Mouse (Mus musculus) ES-Bruce4 (cell line): Measurements from ENCODE around the gene Rela. TPM values are rescaled to one million over a fixed set of nuclear protein-coding genes. Genes with fewer than 3 reads are reported as not detected.
A peak's percentile ranks its signal among the peaks of the same experiment; 100 is the strongest.

Experiments
- H3K27ac ChIP-seq: 2 replicates; pipeline ENCODE4 v1.5.1; 2012; ENCODE audit warnings: low read length, inconsistent platforms; ENCODE audit not compliant: insufficient read depth
- H3K27me3 ChIP-seq: 2 replicates; pipeline ENCODE4 v1.6.1; 2012; ENCODE audit warnings: mild to moderate bottlenecking, low read length, inconsistent platforms; ENCODE audit not compliant: control insufficient read depth, poor library complexity, insufficient read depth, severe bottlenecking
- H3K36me3 ChIP-seq: 2 replicates; pipeline ENCODE4 v1.6.1; 2012; ENCODE audit warnings: inconsistent platforms, mild to moderate bottlenecking, low read length, moderate library complexity; ENCODE audit not compliant: control insufficient read depth, poor library complexity, insufficient read depth, severe bottlenecking
- H3K4me1 ChIP-seq: one replicate; pipeline ENCODE4 v1.8.1; 2011; ENCODE audit warnings: low read length; ENCODE audit not compliant: control insufficient read depth, insufficient read depth
- H3K4me3 ChIP-seq: 2 replicates; pipeline ENCODE4 v1.5.1; 2011; ENCODE audit warnings: low read depth, mild to moderate bottlenecking, low read length
- H3K9ac ChIP-seq: 2 replicates; pipeline ENCODE4 v1.6.1; 2012; ENCODE audit warnings: low read depth, mild to moderate bottlenecking, inconsistent platforms; ENCODE audit not compliant: poor library complexity, severe bottlenecking
- H3K9me3 ChIP-seq: replicated peaks from 2 replicates; pipeline ENCODE4 v1.6.1; 2012; ENCODE audit warnings: mild to moderate bottlenecking, low read length, inconsistent platforms; ENCODE audit not compliant: control insufficient read depth, poor library complexity, insufficient read depth, severe bottlenecking
- CTCF ChIP-seq: IDR thresholded peaks from one replicate; pipeline ENCODE4 v1.8.1; 2011; ENCODE audit warnings: low read depth, low read length
- EP300 ChIP-seq: IDR thresholded peaks from 2 replicates; pipeline ENCODE4 v1.6.1; 2011; ENCODE audit warnings: low read depth, low read length; ENCODE audit not compliant: insufficient read depth
- POLR2A ChIP-seq: IDR thresholded peaks from one replicate; pipeline ENCODE4 v1.8.1; 2011; ENCODE audit warnings: low read length; ENCODE audit not compliant: insufficient read depth
- polyA plus RNA-seq: library from polyadenylated mRNA; stranded (reverse); fragments of >200 nt; gene quantifications from 2 replicates; pipeline ENCODE4 v1.2.4, GENCODE M21; 2011; ENCODE audit warnings: low read depth; ENCODE audit not compliant: missing spikeins, insufficient read depth, insufficient read length

Gene Rela
- polyA plus RNA-seq, 1 experiment = 28.5 TPM

GRCm38 (mm10) chr19:5603664-5604063 lies 33.6 kb upstream of the Rela start:
- TF ChIP-seq CTCF = no peak
- TF ChIP-seq EP300 = no peak
- no peak for TF ChIP-seq POLR2A
- Histone ChIP-seq H3K4me1 (no peaks in the 10 kb centered on the region), H3K9me3 (no peaks in the 10 kb centered on the region), H3K27me3 (no peaks in the 10 kb centered on the region), H3K4me3 (no peak overlapping the region), H3K36me3 (peaks cover 38% of the 10 kb centered on the region), H3K27ac (no peak overlapping the region), H3K9ac (no peak overlapping the region)

DNA sequence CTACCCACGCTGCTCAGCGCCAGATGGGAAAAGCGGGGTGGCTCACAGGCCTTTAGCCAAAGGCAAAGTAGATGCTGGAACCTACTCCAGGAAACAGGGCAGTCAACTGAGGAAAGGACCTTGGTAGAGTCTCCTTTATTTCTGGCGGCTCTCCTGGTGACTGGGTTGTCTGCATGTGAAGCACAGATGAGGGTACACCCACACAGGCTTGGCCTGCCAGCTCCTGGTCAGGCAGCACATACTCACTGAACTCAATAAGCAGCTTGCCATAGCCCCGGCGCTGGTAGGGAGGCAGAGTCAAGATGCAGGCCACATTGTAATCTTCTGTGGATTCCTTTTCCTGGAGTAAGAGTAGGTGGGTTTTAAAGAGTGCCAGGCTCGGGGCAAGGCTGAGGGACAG lies 32.2 kb upstream of the Rela start:
- no peaks in the 10 kb centered on the region for H3K9me3 ChIP-seq
- H3K9ac ChIP-seq = no peak overlapping the region
- H3K4me3 ChIP-seq = no peak overlapping the region
- TF ChIP-seq EP300 (no peak), POLR2A (no peak), CTCF (no peak)
- no peaks in the 10 kb centered on the region for H3K27me3 ChIP-seq
- no peak overlapping the region for H3K27ac ChIP-seq
- no peaks in the 10 kb centered on the region for H3K4me1 ChIP-seq
- H3K36me3 ChIP-seq = peaks cover 41% of the 10 kb centered on the region

GRCm38 (mm10) chr19:5606196-5606595 lies 31.1 kb upstream of the Rela start:
- no peak overlapping the region for H3K4me3 ChIP-seq
- H3K27ac ChIP-seq = no peak overlapping the region
- H3K9me3 ChIP-seq = no peaks in the 10 kb centered on the region
- H3K27me3 ChIP-seq = no peaks in the 10 kb centered on the region
- no peak overlapping the region for H3K9ac ChIP-seq
- H3K4me1 ChIP-seq = no peaks in the 10 kb centered on the region
- no peak for TF ChIP-seq EP300
- TF ChIP-seq CTCF = no peak
- TF ChIP-seq POLR2A = no peak
- H3K36me3 ChIP-seq = peaks cover 41% of the 10 kb centered on the region

DNA sequence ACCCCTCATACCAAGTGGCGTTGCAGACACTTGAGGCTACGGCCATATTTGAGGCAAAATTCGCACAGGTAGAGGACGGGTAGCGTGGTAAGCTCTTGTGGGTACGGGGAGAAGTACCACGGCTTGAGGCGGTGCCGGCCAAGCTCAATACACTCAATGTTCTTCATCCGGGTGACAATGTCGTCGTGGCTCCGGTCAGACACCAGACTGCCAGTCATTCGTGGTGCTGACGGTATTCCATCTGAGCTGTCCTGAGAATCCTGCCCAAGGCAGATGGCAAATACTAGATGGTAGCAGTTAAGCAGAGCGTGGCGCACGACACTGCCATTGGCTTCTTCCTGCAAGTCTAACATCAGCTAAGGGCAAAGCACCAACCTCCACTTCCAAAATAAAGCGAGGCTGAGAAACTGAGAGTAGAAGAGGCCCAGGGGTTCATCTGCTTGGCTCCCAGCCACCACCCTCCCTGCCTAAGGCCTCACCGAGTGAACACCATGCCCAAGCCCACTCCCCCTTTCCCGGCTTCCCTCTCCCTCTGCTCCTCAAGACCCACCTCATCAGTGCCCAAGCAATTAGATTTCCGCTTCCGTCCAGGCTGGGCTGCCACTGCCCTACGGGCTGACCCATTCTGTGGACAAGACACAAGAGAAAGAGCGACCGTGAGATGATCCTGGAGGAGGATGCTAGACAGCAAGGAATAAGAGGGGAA lies 29.4 kb upstream of the Rela start:
- H3K4me3 ChIP-seq = no peak overlapping the region
- no peaks in the 10 kb centered on the region for H3K9me3 ChIP-seq
- H3K36me3 ChIP-seq = peaks cover 41% of the 10 kb centered on the region
- H3K4me1 ChIP-seq = peaks cover 2% of the 10 kb centered on the region
- no peak overlapping the region for H3K9ac ChIP-seq
- no peaks in the 10 kb centered on the region for H3K27me3 ChIP-seq
- TF ChIP-seq POLR2A (no peak), EP300 (no peak), CTCF (no peak)
- no peak overlapping the region for H3K27ac ChIP-seq

DNA sequence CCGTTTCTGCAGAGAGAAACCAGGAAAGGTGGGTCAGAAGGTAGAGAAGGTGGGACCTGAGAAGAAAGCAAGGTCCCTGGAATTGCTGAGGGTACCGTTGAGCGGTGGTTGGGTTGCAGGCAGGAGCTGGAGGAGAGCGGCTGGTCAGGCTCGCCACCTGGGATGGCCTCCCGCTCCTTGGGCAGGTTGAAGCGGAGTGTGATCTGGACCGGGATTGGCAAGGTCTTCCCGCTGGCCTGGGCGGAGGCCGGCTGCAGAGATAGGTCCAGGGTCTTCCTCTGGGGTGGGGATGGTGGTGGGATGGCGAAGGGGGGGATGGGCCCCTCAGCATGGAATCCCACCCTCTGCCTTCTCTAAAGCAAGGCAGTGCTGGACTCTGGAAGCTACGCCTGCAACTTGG lies 28.6 kb upstream of the Rela start:
- 0 out of 2 replicates have a peak overlapping the region, but pooled peaks have one; percentile 81 for H3K9ac ChIP-seq
- no peaks in the 10 kb centered on the region for H3K9me3 ChIP-seq
- H3K4me1 ChIP-seq = peaks cover 2% of the 10 kb centered on the region
- 0 out of 2 replicates have a peak overlapping the region, but pooled peaks have one; percentile 81 for H3K4me3 ChIP-seq
- no peaks in the 10 kb centered on the region for H3K27me3 ChIP-seq
- H3K36me3 ChIP-seq = peaks cover 35% of the 10 kb centered on the region
- TF ChIP-seq POLR2A = no peak
- TF ChIP-seq EP300 = no peak
- TF ChIP-seq CTCF = no peak
- no peak overlapping the region for H3K27ac ChIP-seq

GRCm38 (mm10) chr19:5609171-5609546 lies 28.1 kb upstream of the Rela start:
- no peaks in the 10 kb centered on the region for H3K27me3 ChIP-seq
- H3K4me3 ChIP-seq = peak overlapping the region; percentile 81
- H3K27ac ChIP-seq = no peak overlapping the region
- H3K9ac ChIP-seq = peak overlapping the region; percentile 81; the same call in 1 of the 2 replicates
- peaks cover 33% of the 10 kb centered on the region for H3K36me3 ChIP-seq
- TF ChIP-seq POLR2A (no peak), EP300 (no peak), CTCF (no peak)
- no peaks in the 10 kb centered on the region for H3K9me3 ChIP-seq
- H3K4me1 ChIP-seq = peaks cover 2% of the 10 kb centered on the region
